Mouse (Mus musculus): Measurements from ENCODE around the gene Rnf183.

Gene Rnf183

GRCm38 (mm10) chr4:62429616-62430015, 5.4 kb downstream of the Rnf183 start:
- DNase-seq, result no peak

GRCm38 (mm10) chr4:62427978-62428758, 6.9 kb downstream of the Rnf183 start:
- DNase-seq, result no peak

DNA sequence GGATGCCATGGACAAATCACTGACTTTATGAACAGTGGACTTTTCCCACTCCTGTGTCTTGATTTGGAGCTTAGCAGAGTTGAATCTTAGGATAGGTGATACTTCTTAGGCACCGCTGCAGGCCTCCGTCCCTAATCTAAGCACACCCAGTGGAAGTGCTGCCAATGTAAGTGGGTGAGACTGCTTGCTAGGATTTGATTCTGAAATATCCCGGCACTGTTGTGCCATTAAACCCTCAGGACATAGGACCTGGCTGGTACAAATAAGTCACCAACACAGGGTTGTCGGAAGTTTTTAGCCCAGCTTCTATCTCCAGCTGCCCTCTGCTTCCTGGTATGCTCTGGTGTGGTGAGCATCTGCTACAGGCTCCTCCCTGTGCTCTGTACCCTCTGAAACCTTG, 9.2 kb downstream of the Rnf183 start:
- DNase-seq, result no peak

- no peak for DNase-seq
Measured at GRCm38 (mm10) chr4:62419091-62419490, 16.0 kb downstream of the Rnf183 start.

GRCm38 (mm10) chr4:62418448-62418847, 16.6 kb downstream of the Rnf183 start:
- no peak for DNase-seq

DNA sequence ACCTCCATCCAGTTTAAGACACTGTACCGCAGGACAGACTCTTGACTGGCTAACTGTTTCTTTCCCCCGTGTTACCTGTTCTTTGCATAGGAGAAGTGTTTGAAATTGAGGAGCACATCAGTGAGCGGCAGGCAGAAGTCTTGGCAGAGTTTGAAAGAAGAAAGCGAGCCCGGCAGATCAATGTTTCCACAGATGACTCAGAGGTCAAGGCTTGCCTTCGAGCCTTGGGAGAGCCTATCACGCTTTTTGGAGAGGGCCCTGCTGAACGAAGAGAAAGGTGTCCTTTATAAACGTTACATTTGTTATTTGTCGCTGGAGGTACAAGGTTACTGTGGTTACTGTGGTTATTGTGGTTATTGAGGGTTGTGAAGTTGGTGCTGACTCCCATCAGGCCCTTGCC, 23.4 kb downstream of the Rnf183 start:
- no peak for DNase-seq

GRCm38 (mm10) chr4:62410325-62410724, 24.7 kb downstream of the Rnf183 start:
- no peak for DNase-seq

DNA sequence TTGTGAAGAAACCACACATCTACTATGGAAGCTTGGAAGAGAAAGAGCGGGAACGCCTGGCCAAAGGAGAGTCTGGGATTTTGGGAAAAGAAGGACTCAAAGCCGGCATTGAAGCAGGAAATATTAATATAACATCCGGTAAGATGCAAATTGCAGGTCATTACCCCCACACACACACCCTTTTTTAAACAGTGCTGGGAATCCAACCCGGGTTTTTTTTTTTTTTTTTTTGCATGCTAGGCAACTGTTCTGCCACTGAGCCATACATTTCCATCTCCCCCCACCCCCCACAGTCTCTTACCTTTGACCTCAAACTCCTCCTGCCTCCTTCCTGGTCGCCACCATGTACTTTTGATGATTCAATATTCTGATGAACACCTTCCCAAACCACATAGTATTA, 25.4 kb downstream of the Rnf183 start:
- DNase-seq, result no peak

DNA sequence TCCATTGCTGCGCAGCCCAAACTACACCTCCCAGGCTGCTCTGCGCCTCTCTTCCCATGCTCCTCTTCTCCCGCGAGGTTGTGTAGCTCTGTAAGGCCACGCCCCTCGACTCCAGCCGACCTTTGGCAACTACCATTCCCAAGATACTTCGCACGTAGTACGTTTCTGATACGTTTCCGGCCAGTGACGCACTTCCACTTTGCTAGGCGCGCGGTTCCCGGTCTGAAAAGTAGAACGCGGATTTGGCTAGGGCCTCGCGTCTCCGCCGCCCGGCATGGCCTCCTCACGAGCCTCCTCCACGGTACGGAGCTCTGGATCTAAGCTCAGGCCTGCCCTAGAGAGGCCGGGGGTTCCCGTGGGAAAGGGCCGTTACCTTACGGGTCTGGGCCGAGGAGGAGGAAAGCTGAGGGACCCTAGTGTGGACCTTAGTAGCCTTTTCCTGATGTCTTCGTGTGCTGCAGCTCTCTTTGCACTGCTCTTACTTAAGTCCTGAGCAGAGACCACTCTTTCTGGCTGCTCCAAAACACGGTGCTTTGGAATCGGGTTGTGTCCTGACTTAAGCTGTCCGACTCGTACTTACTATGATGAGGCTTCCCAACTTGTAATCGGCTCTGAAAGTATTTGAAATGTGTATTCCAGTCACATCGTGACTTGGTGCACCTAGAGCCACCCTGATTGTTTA, 26.3 kb downstream of the Rnf183 start, which contains the start of the genes Cdc26 and Prpf4:
Gene Cdc26, minus strand, starts transcription at position 42 of the 682 bp plus-strand sequence.
Gene Prpf4, plus strand, starts transcription at position 197 of the 682 bp plus-strand sequence.
- peak; percentile 98 for DNase-seq

GRCm38 (mm10) chr4:62407730-62408582, 27.1 kb downstream of the Rnf183 start:
- peak; percentile 74 for DNase-seq

DNA sequence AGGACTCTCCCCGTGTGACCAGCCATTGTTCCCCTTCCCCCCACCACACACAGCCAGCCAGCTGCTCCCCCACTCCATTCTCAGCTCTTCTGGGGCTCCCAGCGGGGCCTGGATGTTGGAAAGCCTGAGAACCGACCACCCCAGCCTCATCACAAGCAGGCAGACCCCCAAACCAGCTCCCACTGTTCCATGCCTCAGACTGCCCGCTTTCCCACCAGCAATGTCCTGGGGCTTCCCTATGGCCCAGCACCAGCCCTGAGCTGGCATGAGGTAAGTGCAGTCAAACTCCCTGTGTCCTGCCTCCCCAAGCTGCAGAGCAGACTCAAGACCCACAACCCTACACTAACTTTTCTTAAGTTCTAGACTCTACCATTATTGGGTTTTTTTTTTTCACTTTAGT, 28.9 kb downstream of the Rnf183 start:
- DNase-seq, result no peak

- DNase-seq, result no peak
Measured at GRCm38 (mm10) chr4:62398956-62399355, 36.1 kb downstream of the Rnf183 start.

DNA sequence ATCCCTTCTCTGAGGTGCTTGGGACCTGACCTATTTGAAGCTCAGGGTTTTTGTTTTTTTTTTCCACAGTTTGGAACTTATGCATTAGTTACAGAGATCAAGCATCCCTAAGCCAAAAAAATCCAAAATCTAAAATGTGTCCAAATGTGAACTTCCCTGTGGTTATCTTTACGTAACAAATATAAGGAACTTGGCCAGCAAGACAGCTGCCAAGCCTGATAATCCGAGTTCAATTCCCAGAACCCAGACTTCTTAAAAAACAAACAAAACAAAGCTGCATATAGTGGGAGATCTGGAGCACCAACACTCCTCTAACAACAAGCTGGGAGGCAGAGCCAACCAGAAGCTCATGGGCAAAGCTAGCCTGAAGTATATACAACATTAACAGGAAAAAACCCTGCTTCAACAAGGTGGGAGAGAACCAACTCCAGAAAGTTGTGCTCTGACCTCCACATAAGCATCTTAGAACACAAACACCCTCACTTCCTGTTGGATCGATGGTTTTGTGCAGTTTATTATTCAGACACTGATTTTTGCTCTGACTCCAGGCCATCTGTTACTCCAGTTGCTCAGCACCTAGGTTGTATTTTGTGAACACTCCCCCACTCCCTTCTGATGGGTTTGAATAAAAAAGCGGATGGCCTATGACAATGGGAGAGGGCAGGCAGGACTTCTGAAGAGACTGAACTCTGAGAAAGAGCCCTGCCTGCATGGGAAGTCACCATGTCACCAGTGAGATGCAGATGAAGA, 37.3 kb downstream of the Rnf183 start:
- no peak for DNase-seq

DNA sequence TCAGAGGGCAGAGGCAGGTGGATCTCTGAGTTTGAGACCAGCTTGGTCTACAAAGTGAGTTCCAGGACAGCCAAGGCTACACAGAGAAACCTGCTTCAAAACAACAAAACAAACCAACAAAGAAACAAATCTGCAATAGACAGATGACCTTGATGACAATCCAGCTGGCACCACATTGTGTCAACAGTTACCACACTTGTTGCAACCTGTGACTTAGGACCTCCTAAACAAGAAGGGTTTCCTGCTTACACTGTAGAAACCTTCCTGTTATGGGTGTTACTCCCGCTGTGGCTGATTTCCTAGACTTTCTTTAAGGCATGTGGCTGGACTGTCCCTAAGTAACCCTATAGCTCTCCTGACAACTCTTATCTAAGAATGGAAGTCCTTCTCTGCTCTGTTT, 39.2 kb downstream of the Rnf183 start:
- no peak for DNase-seq

DNA sequence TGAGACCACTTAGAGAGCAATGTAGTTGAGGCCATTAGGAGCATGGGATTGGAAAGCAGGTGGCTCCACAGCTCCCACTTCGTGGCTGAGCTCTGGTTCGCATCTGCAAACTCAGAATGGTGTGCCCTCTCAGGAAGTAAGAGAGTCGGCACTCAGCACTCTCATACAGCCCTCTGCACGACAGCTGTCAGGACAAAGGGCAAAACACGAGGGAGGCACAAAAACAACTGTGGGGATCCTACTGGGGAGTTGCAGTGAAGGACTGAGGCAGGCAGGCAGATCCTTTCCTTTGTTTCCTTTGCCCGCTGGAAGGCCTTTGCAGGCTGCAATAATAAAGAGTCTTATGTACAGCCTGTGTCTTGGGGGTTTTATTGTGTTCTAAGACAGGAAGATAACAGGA, 41.6 kb downstream of the Rnf183 start:
- DNase-seq, result no peak

DNA sequence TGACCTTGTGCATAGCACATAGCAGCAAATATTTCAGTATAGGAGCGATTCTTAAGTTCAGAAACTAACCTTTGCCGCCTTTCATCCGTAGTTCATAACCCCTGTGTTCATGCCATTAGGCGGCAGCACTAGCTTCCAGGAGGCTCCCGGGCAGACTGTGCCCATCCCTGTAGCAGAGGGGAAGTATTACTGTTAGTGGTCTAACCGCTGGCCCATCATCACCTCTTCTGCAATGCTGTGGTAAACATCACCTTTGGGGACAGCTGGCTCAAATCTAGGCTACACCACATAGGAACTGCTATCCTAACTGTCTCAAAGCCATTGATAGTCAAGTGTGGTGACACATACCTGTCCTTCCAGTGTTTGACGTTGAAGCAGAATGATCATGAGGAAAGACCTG, 43.2 kb downstream of the Rnf183 start:
- DNase-seq, result no peak

DNA sequence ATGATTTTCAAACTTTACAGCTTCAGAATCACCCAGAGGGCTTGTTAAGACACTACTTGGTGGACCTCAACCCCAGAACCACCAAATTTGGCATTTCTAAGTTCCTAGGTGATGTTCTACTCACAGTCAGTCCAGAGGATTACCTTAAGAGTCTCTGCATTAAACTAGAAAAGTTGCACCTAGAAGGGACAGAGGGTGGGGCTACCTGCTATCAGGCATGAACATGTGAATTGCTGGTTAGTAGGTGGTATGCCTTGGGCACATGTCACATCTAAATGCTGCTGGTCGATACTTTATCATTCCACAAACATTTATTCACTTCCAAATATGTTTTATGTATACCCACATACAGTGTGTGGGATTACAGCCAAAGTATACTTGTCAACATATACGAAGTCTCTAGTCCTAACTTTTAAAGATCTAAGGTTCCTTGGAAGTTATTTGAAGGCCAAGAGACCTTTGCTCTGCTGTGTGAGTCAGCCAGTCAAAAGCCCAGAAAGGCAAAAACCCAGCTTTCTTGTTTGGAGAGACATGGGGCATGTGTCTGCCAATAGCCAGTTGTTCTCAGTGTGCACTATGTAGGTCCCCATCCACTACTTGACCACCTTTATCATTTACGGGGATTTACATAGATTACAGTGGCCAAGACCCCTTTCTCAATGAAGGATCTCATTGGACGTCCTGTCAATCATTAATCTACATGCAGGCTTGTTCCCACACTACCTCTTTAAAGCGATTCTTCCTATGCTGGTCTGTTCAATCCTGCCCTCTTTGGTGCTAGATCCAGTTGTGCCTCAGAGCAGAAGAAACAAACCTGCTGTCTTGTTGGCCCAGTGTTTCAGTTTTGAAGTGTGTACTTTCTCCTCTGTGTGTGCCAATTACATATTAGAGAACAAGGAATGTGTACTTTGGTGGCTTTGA, 45.2 kb downstream of the Rnf183 start:
- peak; percentile 23 for DNase-seq

- no peak for DNase-seq
Measured at GRCm38 (mm10) chr4:62385439-62385838, 49.6 kb downstream of the Rnf183 start.

GRCm38 (mm10) chr4:62384159-62384558, 50.9 kb downstream of the Rnf183 start:
- no peak for DNase-seq

DNA sequence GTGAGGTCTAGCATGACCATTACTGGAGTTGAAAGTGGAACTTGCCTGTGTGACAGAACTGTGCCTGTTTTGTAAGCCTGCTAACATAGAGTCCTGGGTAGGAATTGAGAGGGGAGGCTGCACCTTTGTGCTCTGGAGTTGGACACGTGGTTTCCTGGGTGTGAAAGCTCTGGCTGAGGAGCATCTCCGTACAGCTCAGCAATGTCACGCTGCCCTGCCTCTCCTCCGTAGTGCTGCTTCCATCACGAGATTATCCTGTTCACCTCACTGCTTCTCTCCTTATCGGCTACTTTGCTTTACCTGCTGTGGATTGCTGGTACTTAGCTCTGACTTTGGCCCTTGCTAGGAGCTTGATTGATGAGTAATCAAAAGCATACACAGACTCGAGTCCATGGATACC, 51.3 kb downstream of the Rnf183 start:
- no peak for DNase-seq

- no peak for DNase-seq
Measured at GRCm38 (mm10) chr4:62383207-62383606, 51.8 kb downstream of the Rnf183 start.
